Mouse (Mus musculus): ENCODE results near the gene Bcl7b. TPM values are rescaled to one million over a fixed set of nuclear protein-coding genes. Genes with fewer than 3 reads are reported as not detected.

Bcl7b gene
- polyA plus RNA-seq, 1 experiment from 2014 or later: 58.8 TPM

DNA sequence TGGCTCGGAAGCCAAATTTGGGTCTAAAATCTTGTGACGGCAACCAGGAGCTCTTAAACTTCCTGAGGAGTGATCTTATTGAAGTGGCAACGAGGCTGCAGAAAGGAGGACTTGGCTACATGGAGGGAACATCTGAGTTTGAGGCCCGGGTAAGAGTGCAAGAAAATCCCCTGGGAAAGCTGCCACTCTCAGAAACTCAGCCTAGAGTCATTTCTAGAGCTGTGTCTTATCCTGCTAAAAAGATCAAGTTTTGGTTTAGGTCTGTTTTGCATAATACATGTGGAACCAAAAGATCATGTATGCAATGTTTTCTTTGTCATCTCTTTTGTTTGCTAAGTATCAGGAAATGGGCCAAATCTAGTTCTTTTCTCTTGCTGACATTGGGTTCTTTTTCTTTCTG is 62.1 kb downstream of the Bcl7b start:
- no peak for ATAC-seq (replicated peaks; ENCODE audit: low FRiP score, low read depth)
- WGBS: 89% methylated on average over 4 of the region's 4 CpGs
- TF ChIP-seq CTCF (IDR thresholded peaks at IDR 0.05; ENCODE audit: low read depth): no peak

More for the DNA sequence above, 62.1 kb downstream of the Bcl7b start:
- no peak for DNase-seq (ENCODE audit: low spot score)
- Histone ChIP-seq H3K27ac (no peak overlapping the region), H3K36me3 (ENCODE audit: insufficient read depth, low read length) (peaks cover 76% of the 10 kb centered on the region), H3K9me3 (replicated peaks; ENCODE audit: low read length) (no peaks in the 10 kb centered on the region), H3K4me3 (replicated peaks; ENCODE audit: low read depth, low read length) (no peak overlapping the region), H3K4me1 (replicated peaks; ENCODE audit: insufficient read depth, low read length) (no peaks in the 10 kb centered on the region), H3K9ac (ENCODE audit: low read depth, low read length) (no peak overlapping the region), H3K4me2 (ENCODE audit: low read length) (no peak overlapping the region), H3K27me3 (ENCODE audit: insufficient read depth, low read length) (no peaks in the 10 kb centered on the region)

Small RNAs within 50 kb of the gene (microRNA-seq; reads per million reads assigned to microRNA genes)
- gene Gm25315: not detected

Other genes with a start within 250 kb of the Bcl7b start
- gene Mettl27, start 235.9 kb upstream of the Bcl7b start, polyA plus RNA-seq (2015; fragmentation: Nextera tagmentation; extraction: Ambion mirVana): 41.5 and 43.4 TPM in 2 replicates
- 55.7 and 59.1 TPM in 2 replicates for gene Cldn4, start 221.3 kb upstream of the Bcl7b start, polyA plus RNA-seq (2015; fragmentation: Nextera tagmentation; extraction: Ambion mirVana)
- gene Cldn3, start 182.1 kb upstream of the Bcl7b start, polyA plus RNA-seq (2015; fragmentation: Nextera tagmentation; extraction: Ambion mirVana): 72.4 and 72.9 TPM in 2 replicates
- 93.7 and 94.5 TPM in 2 replicates for gene Abhd11, start 159.1 kb upstream of the Bcl7b start, polyA plus RNA-seq (2015; fragmentation: Nextera tagmentation; extraction: Ambion mirVana)
- 6.6 and 9.0 TPM in 2 replicates for gene Stx1a, start 144.8 kb upstream of the Bcl7b start, polyA plus RNA-seq (2015; fragmentation: Nextera tagmentation; extraction: Ambion mirVana)
- 42.4 and 42.6 TPM in 2 replicates for gene Dnajc30, start 104.1 kb upstream of the Bcl7b start, polyA plus RNA-seq (2015; fragmentation: Nextera tagmentation; extraction: Ambion mirVana)
- 80.4 and 85.2 TPM in 2 replicates for gene Bud23, start 103.3 kb upstream of the Bcl7b start, polyA plus RNA-seq (2015; fragmentation: Nextera tagmentation; extraction: Ambion mirVana)
- gene Vps37d, start 90.0 kb upstream of the Bcl7b start, polyA plus RNA-seq (2015; fragmentation: Nextera tagmentation; extraction: Ambion mirVana): 9.9 and 12.5 TPM in 2 replicates
- 6.5 and 7.8 TPM in 2 replicates for gene Mlxipl, start 78.4 kb upstream of the Bcl7b start, polyA plus RNA-seq (2015; fragmentation: Nextera tagmentation; extraction: Ambion mirVana)
- gene Tbl2, start 18.6 kb upstream of the Bcl7b start, polyA plus RNA-seq (2015; fragmentation: Nextera tagmentation; extraction: Ambion mirVana): 14.5 and 17.4 TPM in 2 replicates
- gene Baz1b, start 19.0 kb downstream of the Bcl7b start, polyA plus RNA-seq (2015; fragmentation: Nextera tagmentation; extraction: Ambion mirVana): 22.6 and 22.9 TPM in 2 replicates
- 0.65 and 0.93 TPM in 2 replicates for gene Fzd9, start 82.9 kb downstream of the Bcl7b start, polyA plus RNA-seq (2015; fragmentation: Nextera tagmentation; extraction: Ambion mirVana)
- not detected in 2 replicates for gene Fkbp6, start 181.8 kb downstream of the Bcl7b start, polyA plus RNA-seq (2015; fragmentation: Nextera tagmentation; extraction: Ambion mirVana)
- not detected in 2 replicates for gene Trim50, start 185.0 kb downstream of the Bcl7b start, polyA plus RNA-seq (2015; fragmentation: Nextera tagmentation; extraction: Ambion mirVana)
- gene Nsun5, start 201.7 kb downstream of the Bcl7b start, polyA plus RNA-seq (2015; fragmentation: Nextera tagmentation; extraction: Ambion mirVana): 22.7 and 23.8 TPM in 2 replicates
- gene Pom121, start 226.3 kb downstream of the Bcl7b start, polyA plus RNA-seq (2015; fragmentation: Nextera tagmentation; extraction: Ambion mirVana): 8.1 and 8.9 TPM in 2 replicates

Measured in kidney, postnatal 0 days (tissue).